Mouse (Mus musculus): Measurements from ENCODE around the gene Selenov. TPM values are rescaled to one million over a fixed set of nuclear protein-coding genes. Genes with fewer than 3 reads are reported as not detected.
"Not testable (repeated sequence)": the region's sequence is repeated elsewhere in the genome, so short reads cannot be mapped to it uniquely, and the experiment has no call there.

Gene Selenov
- polyA plus RNA-seq, 1 experiment, result 1.4 TPM

DNA sequence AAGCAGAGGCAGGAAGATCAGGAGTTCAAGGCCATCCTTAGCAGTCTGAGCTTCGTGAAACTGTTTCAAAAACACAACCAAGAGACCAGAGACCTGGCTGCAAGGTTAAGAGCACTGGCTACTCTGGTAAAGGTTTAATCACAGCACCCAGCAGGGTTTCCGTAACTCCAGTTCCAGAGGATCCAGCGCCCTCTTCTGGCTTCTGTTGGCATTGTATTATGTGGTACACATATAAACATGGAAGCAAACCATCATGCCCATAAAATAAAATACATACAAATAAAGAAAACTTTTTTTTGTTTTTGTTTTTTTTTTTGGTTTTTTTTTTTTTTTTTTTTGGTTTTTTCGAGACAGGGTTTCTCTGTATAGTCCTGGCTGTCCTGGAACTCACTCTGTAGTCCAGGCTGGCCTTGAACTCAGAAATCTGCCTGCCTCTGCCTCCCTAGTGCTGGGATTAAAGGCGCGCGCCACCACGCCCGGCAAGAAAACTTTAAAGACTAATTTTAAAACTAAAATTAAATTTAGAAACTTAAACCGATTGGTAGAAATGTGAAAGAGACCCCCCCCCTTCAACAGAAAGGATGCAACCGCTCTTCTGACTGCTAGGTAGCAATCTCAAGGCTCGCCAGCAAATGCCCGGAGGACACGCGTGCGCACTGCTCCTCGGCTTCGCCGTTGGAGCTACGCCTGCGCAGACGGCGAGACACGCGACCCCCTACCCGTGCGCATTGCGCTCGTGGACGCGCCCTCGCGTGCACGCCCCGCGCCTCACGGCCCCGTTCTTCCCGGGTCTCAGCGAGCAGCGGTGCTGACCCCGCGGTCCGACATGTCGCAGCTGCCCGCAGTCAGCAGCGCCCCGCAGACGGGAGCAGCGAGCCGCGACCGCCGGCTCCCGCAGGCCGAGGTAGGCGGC is 23.6 kb downstream of the Selenov start, which contains the start of gene Eid2:
TSS of gene Eid2 (plus strand) at position 753 of the 913 bp plus-strand sequence.
- Histone ChIP-seq H3K27ac (ENCODE audit: insufficient read depth, low read length) (peak within 1 kb of the TSS; percentile 76), H3K27me3 (ENCODE audit: control insufficient read depth, insufficient read depth, low read length) (no peaks in the 10 kb centered on the region), H3K4me3 (replicated peaks; ENCODE audit: insufficient read depth, low read depth, low read length) (peak within 1 kb of the TSS; percentile 73), H3K4me1 (ENCODE audit: control insufficient read depth, insufficient read depth, low read length) (no peaks in the 10 kb centered on the region)
- DNase-seq, result peak; percentile 93
- TF ChIP-seq POLR2A (IDR thresholded peaks at IDR 0.05; ENCODE audit: borderline replicate concordance, insufficient read depth, low read length) (peak; percentile 93), CTCF (IDR thresholded peaks at IDR 0.05; ENCODE audit: borderline replicate concordance, insufficient read depth, low read depth, low read length) (no peak; the same call in 1 of the 2 replicates)
- 6% methylated on average over 57 of the region's 57 CpGs for WGBS

DNA sequence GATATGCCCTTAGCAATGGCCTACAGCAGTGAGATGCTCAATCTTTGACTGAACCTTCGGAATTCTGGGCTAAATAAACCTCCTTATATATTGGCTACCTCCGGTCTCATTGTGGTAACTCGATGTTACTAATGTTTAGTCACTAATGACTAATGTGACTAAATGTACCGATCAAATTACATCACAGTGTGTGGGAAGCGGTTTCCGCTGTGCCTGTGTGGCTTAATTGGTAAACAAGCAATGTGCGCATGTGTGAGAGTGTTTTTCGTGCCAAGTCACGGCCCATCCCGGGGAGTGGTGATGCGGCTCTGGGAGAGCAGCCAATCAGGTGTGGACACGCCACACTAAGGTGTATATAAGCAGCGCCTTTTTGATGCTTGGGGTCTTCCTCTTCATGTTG is 25.6 kb downstream of the Selenov start:
- no peaks in the 10 kb centered on the region for H3K27me3 ChIP-seq (ENCODE audit: control insufficient read depth, insufficient read depth, low read length)
- WGBS, result 76% methylated on average over 13 of the region's 13 CpGs
- no peak overlapping the region for H3K27ac ChIP-seq (ENCODE audit: insufficient read depth, low read length)
- no peak for DNase-seq
- TF ChIP-seq POLR2A (IDR thresholded peaks at IDR 0.05; ENCODE audit: borderline replicate concordance, insufficient read depth, low read length), result no peak
- TF ChIP-seq CTCF (IDR thresholded peaks at IDR 0.05; ENCODE audit: borderline replicate concordance, insufficient read depth, low read depth, low read length), result no peak
- H3K4me1 ChIP-seq (ENCODE audit: control insufficient read depth, insufficient read depth, low read length), result no peaks in the 10 kb centered on the region
- H3K4me3 ChIP-seq (replicated peaks; ENCODE audit: insufficient read depth, low read depth, low read length), result no peak overlapping the region

DNA sequence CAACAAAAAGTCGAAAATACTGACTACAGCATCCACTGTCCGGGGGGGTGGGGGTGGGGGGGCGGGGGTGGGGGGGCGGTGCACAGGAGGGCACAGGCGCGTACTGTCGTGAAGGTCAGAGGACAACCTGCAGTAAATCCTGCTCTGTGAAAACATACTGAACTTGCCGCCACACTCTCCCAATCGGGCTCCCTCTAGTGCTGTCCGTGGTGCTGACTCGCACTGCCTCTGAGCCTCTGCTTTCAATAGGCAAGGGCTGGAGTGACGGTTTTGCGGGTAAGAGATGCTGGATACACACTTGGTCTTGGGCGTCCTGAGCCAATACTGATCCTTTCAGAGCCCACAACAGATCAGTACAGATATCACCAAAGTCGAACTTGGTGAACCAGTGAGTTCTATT is 27.2 kb downstream of the Selenov start:
- Histone ChIP-seq H3K4me3 (replicated peaks; ENCODE audit: insufficient read depth, low read depth, low read length) (no peak overlapping the region), H3K4me1 (ENCODE audit: control insufficient read depth, insufficient read depth, low read length) (no peaks in the 10 kb centered on the region), H3K27ac (ENCODE audit: insufficient read depth, low read length) (no peak overlapping the region), H3K27me3 (ENCODE audit: control insufficient read depth, insufficient read depth, low read length) (no peaks in the 10 kb centered on the region)
- WGBS, result 5% methylated on average over 15 of the region's 15 CpGs
- TF ChIP-seq POLR2A (IDR thresholded peaks at IDR 0.05; ENCODE audit: borderline replicate concordance, insufficient read depth, low read length) (no peak), CTCF (IDR thresholded peaks at IDR 0.05; ENCODE audit: borderline replicate concordance, insufficient read depth, low read depth, low read length) (no peak)
- no peak for DNase-seq

DNA sequence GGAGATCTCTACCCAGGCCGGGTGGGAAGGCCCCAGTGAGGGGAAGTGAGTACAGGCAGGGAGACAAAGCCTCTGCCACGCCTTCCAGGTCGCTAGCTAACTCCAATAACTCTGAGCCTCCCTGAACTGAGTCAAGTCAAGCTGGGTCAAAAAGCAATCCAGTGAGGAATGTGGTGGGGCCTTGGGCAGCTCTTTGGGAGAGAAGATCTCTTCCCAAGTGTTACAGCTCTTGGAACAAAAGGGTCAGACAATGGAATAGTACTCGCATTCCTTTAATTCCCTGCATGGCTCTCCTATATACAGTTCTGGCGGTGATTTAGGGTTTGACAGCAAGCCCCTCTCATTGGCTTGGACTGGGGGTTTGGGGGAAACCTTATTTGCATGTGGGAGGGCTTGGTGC is 28.1 kb downstream of the Selenov start:
- H3K27ac ChIP-seq (ENCODE audit: insufficient read depth, low read length), result no peak overlapping the region
- H3K27me3 ChIP-seq (ENCODE audit: control insufficient read depth, insufficient read depth, low read length), result no peaks in the 10 kb centered on the region
- H3K4me1 ChIP-seq (ENCODE audit: control insufficient read depth, insufficient read depth, low read length), result no peaks in the 10 kb centered on the region
- H3K4me3 ChIP-seq (replicated peaks; ENCODE audit: insufficient read depth, low read depth, low read length), result no peak overlapping the region
- DNase-seq, result no peak
- WGBS, result 52% methylated on average over 5 of the region's 5 CpGs
- no peak for TF ChIP-seq POLR2A (IDR thresholded peaks at IDR 0.05; ENCODE audit: borderline replicate concordance, insufficient read depth, low read length)
- no peak for TF ChIP-seq CTCF (IDR thresholded peaks at IDR 0.05; ENCODE audit: borderline replicate concordance, insufficient read depth, low read depth, low read length)

DNA sequence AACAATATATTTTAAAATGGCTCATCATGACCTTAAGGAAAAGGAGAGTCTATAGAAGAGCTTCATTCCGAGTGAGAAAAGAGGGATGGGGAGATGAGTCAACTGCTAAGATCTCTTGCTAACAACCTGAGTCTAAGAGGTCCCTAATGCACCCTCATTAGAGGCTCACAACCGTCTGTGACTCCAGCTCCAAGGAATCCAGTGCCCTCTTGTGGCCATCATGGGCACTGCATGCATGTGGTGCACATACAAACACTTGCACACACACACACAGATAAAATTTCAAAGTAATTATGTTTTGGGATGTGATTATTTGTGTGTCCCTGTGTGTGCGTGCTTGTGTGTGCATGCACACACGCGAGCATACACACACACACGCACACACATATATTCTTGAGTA is 35.5 kb downstream of the Selenov start:
- Histone ChIP-seq H3K27me3 (ENCODE audit: control insufficient read depth, insufficient read depth, low read length) (no peaks in the 10 kb centered on the region), H3K27ac (ENCODE audit: insufficient read depth, low read length) (no peak overlapping the region), H3K4me1 (ENCODE audit: control insufficient read depth, insufficient read depth, low read length) (no peaks in the 10 kb centered on the region), H3K4me3 (replicated peaks; ENCODE audit: insufficient read depth, low read depth, low read length) (no peak overlapping the region)
- DNase-seq, result no peak
- no peak for TF ChIP-seq POLR2A (IDR thresholded peaks at IDR 0.05; ENCODE audit: borderline replicate concordance, insufficient read depth, low read length)
- peak; percentile 18; the same call in 1 of the 2 replicates for TF ChIP-seq CTCF (IDR thresholded peaks at IDR 0.05; ENCODE audit: borderline replicate concordance, insufficient read depth, low read depth, low read length)
- WGBS, result 84% methylated on average over 6 of the region's 6 CpGs

DNA sequence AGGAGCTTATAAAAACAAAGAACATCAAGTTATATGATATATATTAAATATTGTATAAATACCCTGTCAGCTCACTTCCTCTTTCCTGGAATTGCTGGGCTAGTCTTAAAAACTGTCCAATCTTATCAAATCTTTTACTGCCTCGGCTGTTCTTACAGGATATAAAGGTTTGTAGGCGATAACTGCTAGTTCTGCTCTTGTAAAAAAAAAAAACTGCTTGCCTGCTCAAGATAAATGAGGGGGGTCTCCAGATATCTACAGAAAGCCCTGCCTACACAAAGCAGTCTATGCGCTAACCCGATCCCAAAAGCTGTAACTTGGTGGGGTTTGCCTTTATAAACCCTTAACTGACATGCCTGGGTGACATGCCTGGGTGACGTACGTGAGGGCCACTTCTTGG is 36.4 kb downstream of the Selenov start:
- Histone ChIP-seq H3K4me1 (ENCODE audit: control insufficient read depth, insufficient read depth, low read length) (no peaks in the 10 kb centered on the region), H3K4me3 (replicated peaks; ENCODE audit: insufficient read depth, low read depth, low read length) (no peak overlapping the region), H3K27me3 (ENCODE audit: control insufficient read depth, insufficient read depth, low read length) (no peaks in the 10 kb centered on the region), H3K27ac (ENCODE audit: insufficient read depth, low read length) (no peak overlapping the region)
- 91% methylated on average over 6 of the region's 6 CpGs for WGBS
- no peak for DNase-seq
- TF ChIP-seq CTCF (IDR thresholded peaks at IDR 0.05; ENCODE audit: borderline replicate concordance, insufficient read depth, low read depth, low read length), result no peak
- TF ChIP-seq POLR2A (IDR thresholded peaks at IDR 0.05; ENCODE audit: borderline replicate concordance, insufficient read depth, low read length), result no peak

DNA sequence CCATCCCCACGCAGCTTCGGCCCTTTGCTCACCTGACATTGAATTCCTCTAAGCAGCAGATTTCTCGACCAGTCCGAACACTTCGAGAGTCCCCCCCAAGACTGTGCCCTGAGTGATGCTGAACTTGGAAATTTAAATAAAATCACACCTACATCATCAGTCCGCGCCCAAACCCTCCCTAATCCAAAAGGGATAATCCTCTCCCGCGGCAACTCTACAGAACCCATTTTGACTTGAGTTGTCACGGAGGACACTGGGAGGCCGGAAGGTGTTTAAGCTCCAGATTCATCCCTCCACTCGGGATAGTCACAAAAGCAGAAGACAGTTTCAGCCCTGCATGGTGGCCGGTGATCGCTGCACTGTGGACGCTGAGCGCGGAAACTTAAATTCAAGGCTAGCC is 39.0 kb downstream of the Selenov start:
- no peak overlapping the region for H3K4me3 ChIP-seq (replicated peaks; ENCODE audit: insufficient read depth, low read depth, low read length)
- no peak overlapping the region for H3K27ac ChIP-seq (ENCODE audit: insufficient read depth, low read length)
- TF ChIP-seq POLR2A (IDR thresholded peaks at IDR 0.05; ENCODE audit: borderline replicate concordance, insufficient read depth, low read length) (no peak), CTCF (IDR thresholded peaks at IDR 0.05; ENCODE audit: borderline replicate concordance, insufficient read depth, low read depth, low read length) (no peak)
- 92% methylated on average over 17 of the region's 17 CpGs for WGBS
- DNase-seq, result no peak
- no peaks in the 10 kb centered on the region for H3K27me3 ChIP-seq (ENCODE audit: control insufficient read depth, insufficient read depth, low read length)
- H3K4me1 ChIP-seq (ENCODE audit: control insufficient read depth, insufficient read depth, low read length), result no peaks in the 10 kb centered on the region

DNA sequence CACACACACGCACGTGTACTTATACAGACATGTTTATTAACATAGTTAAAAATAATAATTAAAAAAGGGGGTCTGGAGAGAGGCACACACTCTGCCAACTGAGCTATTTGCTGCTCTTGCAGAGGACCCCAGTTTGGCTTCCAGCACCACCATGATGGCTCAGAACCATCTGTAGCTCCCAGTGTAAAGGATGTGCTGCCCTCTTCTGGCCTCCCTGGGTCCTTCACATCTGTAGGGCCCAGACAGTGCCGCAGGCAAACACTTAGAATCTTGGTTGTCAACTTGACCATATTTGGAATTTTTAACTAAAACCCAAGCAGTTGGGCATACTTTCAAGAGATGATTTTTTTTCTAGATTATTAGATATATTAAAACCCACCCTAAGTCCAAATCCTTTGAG is 42.0 kb downstream of the Selenov start:
- H3K4me3 ChIP-seq (replicated peaks; ENCODE audit: insufficient read depth, low read depth, low read length), result no peak overlapping the region
- no peaks in the 10 kb centered on the region for H3K4me1 ChIP-seq (ENCODE audit: control insufficient read depth, insufficient read depth, low read length)
- 94% methylated on average over 3 of the region's 3 CpGs for WGBS
- no peak overlapping the region for H3K27ac ChIP-seq (ENCODE audit: insufficient read depth, low read length)
- no peak for TF ChIP-seq CTCF (IDR thresholded peaks at IDR 0.05; ENCODE audit: borderline replicate concordance, insufficient read depth, low read depth, low read length)
- no peak for TF ChIP-seq POLR2A (IDR thresholded peaks at IDR 0.05; ENCODE audit: borderline replicate concordance, insufficient read depth, low read length)
- H3K27me3 ChIP-seq (ENCODE audit: control insufficient read depth, insufficient read depth, low read length), result no peaks in the 10 kb centered on the region
- no peak for DNase-seq

DNA sequence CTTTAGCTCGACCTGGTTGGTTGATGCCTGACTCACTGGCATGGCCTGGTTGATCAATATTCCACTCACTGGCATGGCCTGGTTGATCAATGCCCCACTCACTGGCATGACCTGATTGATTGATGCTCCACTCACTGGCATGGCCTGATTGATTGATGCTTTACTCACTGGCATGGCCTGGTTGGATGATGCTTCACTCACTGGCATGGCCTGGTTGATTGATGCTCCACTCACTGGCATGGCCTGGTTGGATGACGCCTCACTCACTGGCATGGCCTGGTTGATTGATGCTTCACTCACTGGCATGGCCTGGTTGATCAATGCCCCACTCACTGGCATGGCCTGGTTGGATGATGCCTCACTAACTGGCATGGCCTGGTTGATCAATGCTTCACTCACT is 47.0 kb downstream of the Selenov start:
- H3K4me1 ChIP-seq (ENCODE audit: control insufficient read depth, insufficient read depth, low read length); H3K27ac ChIP-seq (ENCODE audit: insufficient read depth, low read length); DNase-seq; H3K27me3 ChIP-seq (ENCODE audit: control insufficient read depth, insufficient read depth, low read length); H3K4me3 ChIP-seq (replicated peaks; ENCODE audit: insufficient read depth, low read depth, low read length): not testable (repeated sequence)
- WGBS, result 63% methylated on average over 2 of the region's 2 CpGs
